Mouse (Mus musculus) Patski (cell line): Measurements from ENCODE around the gene Abcf3. TPM values are rescaled to one million over a fixed set of nuclear protein-coding genes. Genes with fewer than 3 reads are reported as not detected.

Experiments used
- ATAC-seq: fragments of 100-300 bp; one replicate; pipeline ENCODE4 v1.8.0; 2021
- CTCF ChIA-PET: fragments of 350-600 bp; sonication (Branson Sonifier 250); formaldehyde crosslinking; loops from one replicate; lab custom pipeline; 2022; ENCODE audit warnings: inconsistent platforms; lab: Charles Lee
- POLR2A ChIA-PET: fragments of 350-600 bp; sonication (Branson Sonifier 250); formaldehyde crosslinking; loops from one replicate; lab custom pipeline; 2022; ENCODE audit warnings: antibody characterized with exemption, inconsistent platforms; lab: Charles Lee
- DNase-seq: peaks from one replicate; pipeline ENCODE4 v3.0.0-alpha.2; 2011; ENCODE audit warnings: low read depth, low spot score
- H3K27me3 ChIP-seq: fragments of 371-371 bp; one replicate; pipeline ENCODE4 v1.5.1; 2021
- CTCF ChIP-seq: fragments of 100-300 bp; IDR thresholded peaks from one replicate; pipeline ENCODE4 v1.5.1; 2021
- in situ Hi-C: fragments of 300-500 bp; cut with MboI; formaldehyde crosslinking; loops from 3 replicates; pipeline ENCODE4 v1.11.1; 2018; ENCODE audit warnings: low pct_unique_long_range_greater_than_20kb, mixed read lengths
- polyA plus RNA-seq: library from polyadenylated mRNA; unstranded; gene quantifications from one replicate; pipeline ENCODE4 v1.2.3, GENCODE M21; 2021

Abcf3 gene
- polyA plus RNA-seq, 1 experiment from 2014 or later, result 61.5 TPM

DNA sequence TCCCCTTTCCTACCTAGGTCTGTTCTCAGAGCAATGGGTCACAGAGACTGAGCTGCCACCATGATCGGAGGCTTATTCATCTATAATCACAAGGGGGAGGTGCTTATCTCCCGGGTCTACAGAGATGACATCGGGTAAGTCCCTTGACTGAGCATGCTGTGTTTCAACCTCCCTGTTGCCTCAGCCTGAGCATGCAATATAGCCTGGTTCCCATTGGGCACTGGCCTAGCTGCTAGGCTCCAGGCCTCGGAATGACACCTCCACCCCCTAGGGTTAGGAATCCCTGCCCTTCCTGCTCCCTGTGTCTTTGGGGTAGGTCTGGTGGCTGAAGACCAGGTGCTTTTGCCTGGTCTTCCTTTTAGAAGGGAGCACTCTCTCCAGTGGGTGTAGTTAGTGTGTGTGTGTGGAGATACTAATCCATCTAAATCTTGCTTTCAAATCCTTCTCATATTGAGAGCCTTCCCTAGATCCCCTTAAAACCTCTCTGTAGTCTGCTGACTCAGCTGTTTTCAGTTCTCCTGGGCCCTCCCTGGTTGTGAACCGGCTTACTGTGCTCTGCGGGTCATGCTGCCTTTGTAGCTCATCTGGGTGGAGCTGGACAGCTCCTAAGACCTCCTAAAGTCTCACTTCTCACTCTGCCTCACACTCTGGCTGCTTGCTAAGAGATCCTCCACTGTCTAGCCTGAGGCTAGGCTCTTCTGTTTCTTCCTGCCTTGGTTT is 10.6 kb upstream of the Abcf3 start:
- POLR2A ChIA-PET, result interaction anchor here (0.6 to 4.1 kb wide), 6 partner anchors 10 to 135 kb away, joined by 3 to 19 read pairs (median 3); partner anchors contain the start of genes Abcf3, Alg3, Dvl3 and Eef1akmt4
- TF ChIP-seq CTCF, result no peak
- CTCF ChIA-PET, result no interaction called here
- no peaks in the 10 kb centered on the region for H3K27me3 ChIP-seq
- no peak for DNase-seq
- in situ Hi-C loops, result no loop called here
- ATAC-seq, result no peak

GRCm38 (mm10) chr16:20539649-20540048 is 8.7 kb upstream of the Abcf3 start:
- ChIA-PET POLR2A (no interaction called here), CTCF (no interaction called here)
- in situ Hi-C loops, result no loop called here

DNA sequence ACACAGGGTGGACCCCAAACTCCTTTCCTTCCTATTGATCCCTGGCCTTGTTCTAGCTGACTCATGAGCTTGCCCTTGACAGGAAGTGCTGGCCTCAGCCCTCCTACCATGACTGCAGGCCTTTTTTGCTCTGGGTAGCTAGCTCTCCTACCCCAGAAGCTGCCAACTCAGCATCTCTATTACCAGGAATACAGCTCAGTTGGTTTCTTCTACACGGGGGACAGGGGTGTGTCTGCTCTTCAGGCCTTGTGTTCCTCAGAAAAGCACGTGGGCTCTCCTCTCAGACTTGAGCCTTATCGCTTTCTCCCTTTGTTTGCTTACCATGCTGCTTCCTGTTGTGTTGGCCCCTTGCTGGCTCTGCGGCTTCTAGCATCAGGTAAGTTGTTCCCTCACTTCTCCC is 7.9 kb upstream of the Abcf3 start:
- H3K27me3 ChIP-seq, result no peaks in the 10 kb centered on the region
- ChIA-PET POLR2A (interaction anchor here (1.1 kb wide), 1 partner anchor 175 kb away, joined by 3 read pairs; no protein-coding TSS in a partner anchor), CTCF (no interaction called here)
- no peak for DNase-seq
- ATAC-seq, result no peak
- in situ Hi-C loops, result no loop called here
- no peak for TF ChIP-seq CTCF

More at GRCm38 (mm10) chr16:20539649-20540048, 8.7 kb upstream of the Abcf3 start:
- no peak for TF ChIP-seq CTCF
- no peaks in the 10 kb centered on the region for H3K27me3 ChIP-seq
- no peak for ATAC-seq
- DNase-seq, result no peak

GRCm38 (mm10) chr16:20545696-20546095 is 2.7 kb upstream of the Abcf3 start:
- CTCF ChIA-PET, result no interaction called here
- H3K27me3 ChIP-seq, result no peaks in the 10 kb centered on the region
- TF ChIP-seq CTCF, result no peak
- no peak for DNase-seq
- POLR2A ChIA-PET, result no interaction called here
- no peak for ATAC-seq
- in situ Hi-C loops, result loop anchor here (5.0 kb wide), 1 partner anchor 67 kb away; the partner anchor contains the start of genes Alg3, Eef1akmt4 and Gm49333

- DNase-seq, result no peak
- CTCF ChIA-PET, result interaction anchor here (1.4 kb wide), 1 partner anchor 14 kb away, joined by 3 read pairs; no protein-coding TSS in a partner anchor
- no peak for TF ChIP-seq CTCF
- no peak for ATAC-seq
- in situ Hi-C loops, result loop anchor here (5.0 kb wide), 1 partner anchor 65 kb away; the partner anchor contains the start of genes Alg3, Eef1akmt4 and Gm49333
- no peaks in the 10 kb centered on the region for H3K27me3 ChIP-seq
- POLR2A ChIA-PET, result interaction anchor here (0.7 to 2.7 kb wide), 8 partner anchors 9 to 314 kb away, joined by 3 to 8 read pairs (median 4); partner anchors contain the start of genes Ap2m1 and Camk2n2
These were observed 954 bp upstream of the Abcf3 start for GRCm38 (mm10) chr16:20547423-20547822.

DNA sequence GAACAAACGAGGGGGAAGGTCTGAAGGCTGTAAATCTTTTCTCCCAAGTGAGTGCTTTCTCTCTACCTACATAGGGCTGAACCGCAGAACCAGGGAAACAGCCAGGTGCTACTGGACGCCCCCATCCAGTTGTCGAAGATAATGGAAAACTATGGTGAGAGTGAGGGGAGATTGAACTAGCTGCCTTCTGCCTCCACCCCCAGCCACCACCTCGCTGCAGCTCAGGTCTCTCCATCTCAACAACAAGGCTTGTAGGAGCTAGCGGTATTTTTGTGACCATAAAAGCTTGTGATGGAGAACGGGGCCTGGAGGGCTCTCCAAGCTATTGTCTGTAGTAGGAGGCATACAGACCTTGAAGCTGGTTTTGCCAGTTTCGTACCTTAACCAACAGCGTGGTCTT is 784 bp downstream of the Abcf3 start:
- no peak for ATAC-seq
- DNase-seq, result no peak
- no peaks in the 10 kb centered on the region for H3K27me3 ChIP-seq
- CTCF ChIA-PET, result no interaction called here
- POLR2A ChIA-PET, result interaction anchor here (0.9 to 2.7 kb wide), 3 partner anchors 11 to 34 kb away, joined by 3 to 8 read pairs (median 4); partner anchors contain the start of gene Dvl3
- TF ChIP-seq CTCF, result no peak
- in situ Hi-C loops, result loop anchor here (5.0 kb wide), 1 partner anchor 63 kb away; the partner anchor contains the start of genes Alg3, Eef1akmt4 and Gm49333

DNA sequence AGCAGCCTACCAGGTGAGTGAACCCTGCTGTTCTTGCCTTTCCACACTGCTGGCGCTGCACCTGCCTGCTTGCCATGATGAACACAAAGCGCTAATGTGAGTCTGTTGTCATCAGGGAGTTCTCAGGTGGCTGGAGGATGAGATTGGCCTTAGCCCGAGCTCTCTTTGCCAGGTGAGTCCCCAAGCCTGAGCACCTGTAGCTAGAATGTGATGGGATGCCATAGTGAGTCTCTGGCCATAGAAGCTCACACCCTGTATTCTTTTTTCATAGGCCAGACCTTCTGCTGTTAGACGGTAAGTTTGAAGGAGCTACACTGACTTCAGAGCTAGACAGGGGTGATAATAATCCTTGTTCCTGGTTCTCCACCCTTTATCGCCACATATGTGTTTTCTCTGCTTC is 3.3 kb downstream of the Abcf3 start:
- DNase-seq, result no peak
- no peaks in the 10 kb centered on the region for H3K27me3 ChIP-seq
- ATAC-seq, result no peak
- in situ Hi-C loops, result no loop called here
- TF ChIP-seq CTCF, result no peak
- POLR2A ChIA-PET, result interaction anchor here (0.6 kb wide), 1 partner anchor 32 kb away, joined by 4 read pairs; no protein-coding TSS in a partner anchor
- CTCF ChIA-PET, result no interaction called here

GRCm38 (mm10) chr16:20552594-20552993 is 4.2 kb downstream of the Abcf3 start:
- CTCF ChIA-PET, result no interaction called here
- in situ Hi-C loops, result no loop called here
- TF ChIP-seq CTCF, result no peak
- ATAC-seq (no peak), DNase-seq (no peak)
- H3K27me3 ChIP-seq, result no peaks in the 10 kb centered on the region
- POLR2A ChIA-PET, result no interaction called here

GRCm38 (mm10) chr16:20555000-20555399 is 6.6 kb downstream of the Abcf3 start:
- CTCF ChIA-PET, result interaction anchor here (1.4 kb wide), 1 partner anchor 12 kb away, joined by 4 read pairs; no protein-coding TSS in a partner anchor
- ATAC-seq (no peak), DNase-seq (no peak)
- in situ Hi-C loops, result no loop called here
- no peak for TF ChIP-seq CTCF
- H3K27me3 ChIP-seq, result no peaks in the 10 kb centered on the region
- POLR2A ChIA-PET, result no interaction called here

GRCm38 (mm10) chr16:20557381-20557780 is 9.0 kb downstream of the Abcf3 start:
- POLR2A ChIA-PET, result interaction anchor here (0.5 kb wide), 1 partner anchor 13 kb away, joined by 3 read pairs; no protein-coding TSS in a partner anchor
- CTCF ChIA-PET, result interaction anchor here (1.1 to 1.7 kb wide), 3 partner anchors 7 to 14 kb away, joined by 3 to 11 read pairs (median 3); no protein-coding TSS in a partner anchor
- no peak for ATAC-seq
- DNase-seq, result no peak
- H3K27me3 ChIP-seq, result no peaks in the 10 kb centered on the region
- TF ChIP-seq CTCF, result no peak
- in situ Hi-C loops, result no loop called here

GRCm38 (mm10) chr16:20565075-20565474 is 16.7 kb downstream of the Abcf3 start:
- in situ Hi-C loops, result loop anchor here (5.0 kb wide), 1 partner anchor 37 kb away; no protein-coding TSS in a partner anchor
- no peak for ATAC-seq
- TF ChIP-seq CTCF, result no peak
- no peak for DNase-seq
- POLR2A ChIA-PET, result no interaction called here
- CTCF ChIA-PET, result no interaction called here
- H3K27me3 ChIP-seq, result peaks cover 3% of the 10 kb centered on the region
